Mouse (Mus musculus): Measurements from ENCODE around the gene Rapgefl1.
A peak's percentile ranks its signal among the peaks of the same experiment; 100 is the strongest.

Gene Rapgefl1

GRCm38 (mm10) chr11:98836651-98837141 lies at the start of gene Rapgefl1:
Rapgefl1 (plus strand) TSS chr11:98836785.
- DNase-seq (ENCODE audit: low spot score in 2 of 2) = peak; percentile 66 to 70

GRCm38 (mm10) chr11:98787229-98787628 lies 49.4 kb upstream of the Rapgefl1 start:
- DNase-seq (ENCODE audit: low spot score in 2 of 2) = no peak

- DNase-seq (ENCODE audit: low spot score in 2 of 2) = no peak
Observed at GRCm38 (mm10) chr11:98787691-98788090, 48.9 kb upstream of the Rapgefl1 start.

- no peak for DNase-seq (ENCODE audit: low spot score in 2 of 2)
Observed at GRCm38 (mm10) chr11:98788139-98788538, 48.4 kb upstream of the Rapgefl1 start.

- DNase-seq (ENCODE audit: low spot score in 2 of 2) = peak; percentile 76 to 85
Observed at GRCm38 (mm10) chr11:98788550-98789218, 47.9 kb upstream of the Rapgefl1 start.

- peak in 1 of 2 experiments; percentile 23 for DNase-seq (ENCODE audit: low spot score in 2 of 2)
Observed at GRCm38 (mm10) chr11:98789219-98789807, 47.3 kb upstream of the Rapgefl1 start.

GRCm38 (mm10) chr11:98789824-98790223 lies 46.8 kb upstream of the Rapgefl1 start:
- no peak for DNase-seq (ENCODE audit: low spot score in 2 of 2)

GRCm38 (mm10) chr11:98790631-98791205 lies 45.9 kb upstream of the Rapgefl1 start:
- DNase-seq (ENCODE audit: low spot score in 2 of 2) = no peak

- no peak for DNase-seq (ENCODE audit: low spot score in 2 of 2)
Observed at GRCm38 (mm10) chr11:98791448-98791847, 45.1 kb upstream of the Rapgefl1 start.

- no peak for DNase-seq (ENCODE audit: low spot score in 2 of 2)
Observed at GRCm38 (mm10) chr11:98792081-98792480, 44.5 kb upstream of the Rapgefl1 start.

GRCm38 (mm10) chr11:98794469-98795014 lies 42.0 kb upstream of the Rapgefl1 start:
- DNase-seq (ENCODE audit: low spot score in 2 of 2) = peak; percentile 56 to 62

GRCm38 (mm10) chr11:98795015-98795713 lies 41.4 kb upstream of the Rapgefl1 start, which contains the start of gene Msl1:
Msl1 (plus strand) TSS chr11:98795516.
- DNase-seq (ENCODE audit: low spot score in 2 of 2) = peak in 1 of 2 experiments; percentile 77

- DNase-seq (ENCODE audit: low spot score in 2 of 2) = no peak
Observed at GRCm38 (mm10) chr11:98795714-98796514, 40.7 kb upstream of the Rapgefl1 start.

- DNase-seq (ENCODE audit: low spot score in 2 of 2) = peak in 1 of 2 experiments; percentile 59
Observed at GRCm38 (mm10) chr11:98796515-98797216, 39.9 kb upstream of the Rapgefl1 start.

- DNase-seq (ENCODE audit: low spot score in 2 of 2) = no peak
Observed at GRCm38 (mm10) chr11:98797306-98797705, 39.3 kb upstream of the Rapgefl1 start.

- DNase-seq (ENCODE audit: low spot score in 2 of 2) = no peak
Observed at GRCm38 (mm10) chr11:98797909-98798308, 38.7 kb upstream of the Rapgefl1 start.

GRCm38 (mm10) chr11:98804605-98805004 lies 32.0 kb upstream of the Rapgefl1 start, which contains the start of gene Casc3:
Casc3 (plus strand) TSS chr11:98804905.
- DNase-seq (ENCODE audit: low spot score in 2 of 2) = no peak

- DNase-seq (ENCODE audit: low spot score in 2 of 2) = no peak
Observed at GRCm38 (mm10) chr11:98808417-98808816, 28.2 kb upstream of the Rapgefl1 start.

- peak; percentile 99 for DNase-seq (ENCODE audit: low spot score in 2 of 2)
Observed at GRCm38 (mm10) chr11:98809457-98810290, 26.9 kb upstream of the Rapgefl1 start.

Data from right cerebral cortex, postnatal 36 days (tissue).